Mouse (Mus musculus): ENCODE results near the gene Foxo3. TPM values are rescaled to one million over a fixed set of nuclear protein-coding genes. Genes with fewer than 3 reads are reported as not detected.

Foxo3 gene
- total RNA-seq, 2 experiments from 2014 or later: 118 to 181 TPM

- no peak for ATAC-seq (replicated peaks; ENCODE audit: low FRiP score, poor library complexity, severe bottlenecking)
Measured at GRCm38 (mm10) chr10:42144788-42145187, 131.8 kb downstream of the Foxo3 start.

- ATAC-seq (replicated peaks; ENCODE audit: low FRiP score, poor library complexity, severe bottlenecking): no peak
Measured at GRCm38 (mm10) chr10:42144176-42144575, 132.4 kb downstream of the Foxo3 start.

- no peak for ATAC-seq (replicated peaks; ENCODE audit: low FRiP score, poor library complexity, severe bottlenecking)
Measured at GRCm38 (mm10) chr10:42142791-42143190, 133.8 kb downstream of the Foxo3 start.

GRCm38 (mm10) chr10:42142081-42142480, 134.5 kb downstream of the Foxo3 start:
- no peak; the same call in 1 of the 2 replicates for ATAC-seq (replicated peaks; ENCODE audit: low FRiP score, poor library complexity, severe bottlenecking)

GRCm38 (mm10) chr10:42139749-42140148, 136.8 kb downstream of the Foxo3 start:
- ATAC-seq (replicated peaks; ENCODE audit: low FRiP score, poor library complexity, severe bottlenecking): no peak

- ATAC-seq (replicated peaks; ENCODE audit: low FRiP score, poor library complexity, severe bottlenecking): no peak
Measured at GRCm38 (mm10) chr10:42134759-42135702, 141.5 kb downstream of the Foxo3 start.

Other genes with a start within 250 kb of the Foxo3 start
- gene Afg1l, start 201.8 kb upstream of the Foxo3 start, total RNA-seq (2015; ENCODE audit: low replicate concordance): 0.84 TPM in 1 of 2 replicates, not detected in the other
- 0.77 and 1.7 TPM in 2 replicates for gene Afg1l, start 201.8 kb upstream of the Foxo3 start, total RNA-seq (2017; ENCODE audit: low replicate concordance)
- gene Snx3, start 225.3 kb upstream of the Foxo3 start, total RNA-seq (2015; ENCODE audit: low replicate concordance): 260 and 279 TPM in 2 replicates
- 105 and 119 TPM in 2 replicates for gene Snx3, start 225.3 kb upstream of the Foxo3 start, total RNA-seq (2017; ENCODE audit: low replicate concordance)

Measured in erythroid progenitor cell, adult 5-6 weeks (primary cell).